Mouse (Mus musculus): ENCODE results near the gene Id3. TPM values are rescaled to one million over a fixed set of nuclear protein-coding genes. Genes with fewer than 3 reads are reported as not detected.
A peak's percentile ranks its signal among the peaks of the same experiment; 100 is the strongest.

Id3 gene
- total and polyA plus RNA-seq, 3 experiments = 18.3 to 116 (median 85.5) TPM

DNA sequence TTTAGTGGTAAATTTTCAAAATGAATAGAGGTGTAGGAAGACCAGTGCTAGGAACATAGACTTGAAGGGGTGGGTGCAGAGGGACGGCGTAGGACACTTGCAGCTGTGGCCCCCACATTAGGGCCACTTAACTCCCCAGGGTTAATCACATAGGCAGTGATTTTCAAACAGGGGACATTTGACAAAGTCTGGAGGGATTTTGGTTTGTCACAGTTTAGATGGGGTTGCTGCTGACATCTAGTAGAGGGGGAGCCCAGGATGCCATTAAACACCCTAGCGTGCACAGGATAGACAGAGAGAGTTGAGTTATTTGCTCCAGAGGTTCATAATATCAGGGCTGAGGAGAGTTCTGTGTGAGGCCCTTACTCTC is 19.5 kb upstream of the Id3 start:
- in situ Hi-C loops (cut with MboI; ENCODE audit: low pct_ligation_motif_present, low pct_unique_long_range_greater_than_20kb, low sequenced_read_pairs) = no loop called here

GRCm38 (mm10) chr4:136124581-136124980 is 18.7 kb upstream of the Id3 start:
- H3K27me3 ChIP-seq (replicated peaks) = peaks cover 2% of the 10 kb centered on the region
- no peaks in the 10 kb centered on the region for H3K79me2 ChIP-seq (replicated peaks; ENCODE audit: control insufficient read depth, extremely low read depth, insufficient read depth, poor library complexity, severe bottlenecking)
- H3K9me3 ChIP-seq (replicated peaks; ENCODE audit: low read length) = peaks cover 3% of the 10 kb centered on the region
- dilution Hi-C loops (cut with MboI; ENCODE audit: extremely low pct_ligation_motif_present, extremely low pct_unique_long_range_greater_than_20kb, low sequenced_read_pairs) = no loop called here
- no peak for DNase-seq (ENCODE audit: extremely low read depth)
- H3K4me2 ChIP-seq (ENCODE audit: insufficient read depth, low read depth, poor library complexity, severe bottlenecking) = no peak overlapping the region
- peaks cover 48 to 84% of the 10 kb centered on the region in 2 experiments for H3K4me1 ChIP-seq (ENCODE audit: control insufficient read depth in 1 of 2, insufficient read depth in 2 of 2)
- H3K4me3 ChIP-seq (replicated peaks in 1 of 3; ENCODE audit: low read depth in 2 of 3, low read length in 2 of 3, poor library complexity in 1 of 3) = peak overlapping the region in 1 of 3 experiments; percentile 56
- TF ChIP-seq ZKSCAN1 (IDR thresholded peaks at IDR 0.05; ENCODE audit: borderline replicate concordance, low read depth, low read length) (no peak), USF1 (IDR thresholded peaks at IDR 0.05; ENCODE audit: low read depth, low read length) (no peak), KAT2A (IDR thresholded peaks at IDR 0.05; ENCODE audit: insufficient replicate concordance, low read length) (no peak), ELF1 (IDR thresholded peaks at IDR 0.05; ENCODE audit: low read depth, low read length) (no peak), IRF4 (IDR thresholded peaks at IDR 0.05; ENCODE audit: low read depth, low read length) (no peak), TCF12 (IDR thresholded peaks at IDR 0.05; ENCODE audit: low read depth, low read length) (no peak), MAFK (IDR thresholded peaks at IDR 0.05; ENCODE audit: insufficient replicate concordance, low read length) (no peak), CTCF (conservative IDR thresholded peaks at IDR 0.05 in 1 of 2, IDR thresholded peaks at IDR 0.05 in 1 of 2; ENCODE audit: low read depth in 2 of 2, low read length in 2 of 2) (no peak), MAX (IDR thresholded peaks at IDR 0.05; ENCODE audit: low read length) (no peak), NRF1 (IDR thresholded peaks at IDR 0.05; ENCODE audit: low read depth, low read length) (no peak), HCFC1 (IDR thresholded peaks at IDR 0.05; ENCODE audit: low read depth, low read length) (no peak), ETS1 (conservative IDR thresholded peaks at IDR 0.05; ENCODE audit: low read depth, low read length) (no peak), CHD2 (IDR thresholded peaks at IDR 0.05; ENCODE audit: low read length) (no peak), UBTF (IDR thresholded peaks at IDR 0.05; ENCODE audit: low read depth, low read length) (no peak), ZC3H11A (IDR thresholded peaks at IDR 0.05; ENCODE audit: low read depth, low read length) (no peak), POLR2A (IDR thresholded peaks at IDR 0.05; ENCODE audit: low read depth, low read length) (no peak), USF2 (conservative IDR thresholded peaks at IDR 0.05; ENCODE audit: low read depth, low read length) (no peak), MYC (IDR thresholded peaks at IDR 0.05; ENCODE audit: low read depth, low read length) (no peak), NELFE (IDR thresholded peaks at IDR 0.05; ENCODE audit: low read depth, low read length) (no peak), MAZ (IDR thresholded peaks at IDR 0.05; ENCODE audit: low read depth, low read length) (no peak)
- H3K27ac ChIP-seq (ENCODE audit: insufficient read depth, low read depth) = peak overlapping the region; percentile 81; the same call in 1 of the 2 replicates
- H3K9ac ChIP-seq (ENCODE audit: insufficient read depth, low read depth) = no peak overlapping the region
- no peaks in the 10 kb centered on the region for H3K36me3 ChIP-seq (replicated peaks in 1 of 2; ENCODE audit: control insufficient read depth in 1 of 2, insufficient read depth in 1 of 2, low read length in 1 of 2)
- in situ Hi-C loops (cut with MboI; ENCODE audit: low pct_ligation_motif_present, low pct_unique_long_range_greater_than_20kb, low sequenced_read_pairs) = no loop called here

More for the DNA sequence above, 19.5 kb upstream of the Id3 start:
- Histone ChIP-seq H3K27me3 (replicated peaks) (peaks cover 2% of the 10 kb centered on the region), H3K27ac (ENCODE audit: insufficient read depth, low read depth) (peak overlapping the region; percentile 88), H3K9ac (ENCODE audit: insufficient read depth, low read depth) (0 out of 2 replicates have a peak overlapping the region, but pooled peaks have one; percentile 4), H3K9me3 (replicated peaks; ENCODE audit: low read length) (no peaks in the 10 kb centered on the region), H3K4me2 (ENCODE audit: insufficient read depth, low read depth, poor library complexity, severe bottlenecking) (peak overlapping the region; percentile 48), H3K4me3 (replicated peaks in 1 of 3; ENCODE audit: low read depth in 2 of 3, low read length in 2 of 3, poor library complexity in 1 of 3) (no peak overlapping the region), H3K4me1 (ENCODE audit: control insufficient read depth in 1 of 2, insufficient read depth in 2 of 2) (peaks cover 45 to 85% of the 10 kb centered on the region in 2 experiments), H3K36me3 (replicated peaks in 1 of 2; ENCODE audit: control insufficient read depth in 1 of 2, insufficient read depth in 1 of 2, low read length in 1 of 2) (no peaks in the 10 kb centered on the region), H3K79me2 (replicated peaks; ENCODE audit: control insufficient read depth, extremely low read depth, insufficient read depth, poor library complexity, severe bottlenecking) (no peaks in the 10 kb centered on the region)
- dilution Hi-C loops (cut with MboI; ENCODE audit: extremely low pct_ligation_motif_present, extremely low pct_unique_long_range_greater_than_20kb, low sequenced_read_pairs) = no loop called here
- no peak for TF ChIP-seq HCFC1 (IDR thresholded peaks at IDR 0.05; ENCODE audit: low read depth, low read length)
- TF ChIP-seq CHD2 (IDR thresholded peaks at IDR 0.05; ENCODE audit: low read length) = no peak
- no peak for TF ChIP-seq POLR2AphosphoS2 (IDR thresholded peaks at IDR 0.05; ENCODE audit: low read depth, low read length)
- TF ChIP-seq SMC3 (IDR thresholded peaks at IDR 0.05; ENCODE audit: low read depth, low read length) = no peak
- TF ChIP-seq ZC3H11A (IDR thresholded peaks at IDR 0.05; ENCODE audit: low read depth, low read length) = no peak
- TF ChIP-seq MAZ (IDR thresholded peaks at IDR 0.05; ENCODE audit: low read depth, low read length) = 0 out of 2 replicates have a peak, but pooled peaks have one; percentile 61
- TF ChIP-seq EP300 (IDR thresholded peaks at IDR 0.05; ENCODE audit: low read length) = no peak; the same call in 1 of the 2 replicates
- TF ChIP-seq IRF4 (IDR thresholded peaks at IDR 0.05; ENCODE audit: low read depth, low read length) = peak; percentile 18; the same call in 1 of the 2 replicates
- TF ChIP-seq ZNF384 (IDR thresholded peaks at IDR 0.05; ENCODE audit: low read depth, low read length) = no peak
- no peak for TF ChIP-seq TBP (conservative IDR thresholded peaks at IDR 0.05; ENCODE audit: low read depth, low read length)
- peak; percentile 36; the same call in 1 of the 2 replicates for TF ChIP-seq TCF12 (IDR thresholded peaks at IDR 0.05; ENCODE audit: low read depth, low read length)
- TF ChIP-seq MEF2A (IDR thresholded peaks at IDR 0.05; ENCODE audit: borderline replicate concordance, low read depth, low read length) = peak; percentile 34
- TF ChIP-seq ZMIZ1 (IDR thresholded peaks at IDR 0.05; ENCODE audit: low read depth, low read length) = no peak
- TF ChIP-seq USF2 (conservative IDR thresholded peaks at IDR 0.05; ENCODE audit: low read depth, low read length) = no peak
- DNase-seq (ENCODE audit: extremely low read depth) = peak; percentile 69

Measured in CH12.LX (cell line).